Mouse (Mus musculus) retina, adult 2 months (tissue): ENCODE results near the gene Kcng3.

ENCODE experiments used
- DNase-seq: peaks from one replicate; pipeline ENCODE4 v3.0.0-alpha.2; 2012; ENCODE audit warnings: low read depth, low spot score

Kcng3 gene

DNA sequence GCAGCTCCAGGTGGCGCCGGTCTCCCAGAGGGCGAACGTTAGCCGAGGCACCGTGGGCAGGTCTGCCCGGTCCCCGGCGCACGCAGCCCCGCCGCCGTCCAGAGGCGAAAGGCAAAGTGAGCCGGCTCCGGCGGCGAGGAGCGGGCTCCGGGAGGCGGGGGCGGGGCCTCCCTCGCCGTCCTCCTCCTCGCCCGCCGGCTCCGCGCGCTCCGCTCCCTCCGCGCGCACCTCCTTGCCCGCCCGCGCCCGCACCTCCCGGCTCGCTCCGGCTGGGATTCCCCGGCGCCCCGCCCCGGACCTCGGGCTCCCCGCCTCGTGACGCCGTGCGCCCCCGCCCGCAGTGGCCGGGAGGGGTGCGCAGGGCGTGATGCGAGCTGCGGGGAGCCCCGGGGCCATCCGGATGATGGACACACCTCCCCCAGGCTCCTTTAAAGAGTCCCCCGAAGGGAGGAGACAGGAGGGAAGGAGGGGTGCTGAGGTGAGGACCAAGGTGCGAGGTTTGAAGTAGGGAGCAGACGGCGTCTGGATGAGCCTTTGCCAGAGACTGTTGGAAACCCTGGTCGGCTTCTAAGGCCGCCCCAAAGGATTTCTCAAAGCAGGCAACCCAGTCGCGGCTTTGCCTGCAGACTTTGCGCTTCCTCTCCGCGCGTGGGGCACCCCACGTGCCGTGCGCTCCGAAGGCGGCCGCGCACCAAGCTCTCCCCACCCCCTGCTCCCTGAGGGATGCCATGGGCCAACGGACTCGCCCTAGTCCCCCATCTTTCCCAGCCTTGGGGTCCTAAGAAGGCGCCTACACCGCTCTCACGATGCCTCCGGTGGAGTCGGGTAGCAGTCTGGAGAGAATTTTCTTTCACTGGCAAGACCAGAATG lies at the start of gene Kcng3:
TSS of gene Kcng3 (minus strand) at position 113 of the 870 bp plus-strand sequence.
- no peak for DNase-seq

- DNase-seq = no peak
These were observed 45.7 kb upstream of the Kcng3 start for GRCm38 (mm10) chr17:83677370-83677769.

GRCm38 (mm10) chr17:83672685-83673084 lies 41.0 kb upstream of the Kcng3 start:
- DNase-seq = no peak

DNA sequence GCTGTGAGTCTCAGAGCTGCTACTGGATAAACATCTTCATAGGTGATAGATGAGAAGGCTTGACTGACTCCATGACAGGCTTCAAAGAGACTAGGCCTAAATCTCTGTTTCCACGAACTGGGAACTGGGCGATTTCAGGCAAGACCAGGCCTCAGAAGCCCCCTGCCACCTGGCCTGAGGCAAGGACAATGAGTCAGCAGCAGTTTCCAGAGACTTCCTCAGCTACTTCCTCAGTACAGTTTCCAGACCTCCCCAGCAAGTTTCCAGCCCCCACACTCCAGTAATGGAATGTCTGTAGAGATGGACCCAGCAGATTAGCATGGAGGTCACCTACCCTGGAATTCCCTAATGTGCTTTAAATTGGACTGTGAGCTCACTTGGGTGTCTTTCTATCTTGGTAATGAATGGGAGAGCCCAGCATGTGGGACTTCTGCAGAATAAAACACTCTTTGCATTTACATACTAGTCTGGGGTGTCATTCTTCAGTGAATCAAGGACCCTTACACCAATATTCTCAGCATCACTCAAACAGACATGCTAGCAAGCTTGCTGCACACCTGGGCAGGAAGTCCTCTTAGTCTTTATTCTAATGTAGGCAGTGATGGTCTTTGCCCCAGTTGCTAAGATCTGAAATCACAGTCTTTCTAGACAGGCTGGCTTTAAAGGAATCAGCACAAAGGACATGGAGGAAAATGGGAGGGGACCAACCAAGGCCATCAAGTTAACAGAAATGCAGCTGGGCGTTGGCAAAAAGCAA lies 36.4 kb upstream of the Kcng3 start:
- no peak for DNase-seq

GRCm38 (mm10) chr17:83666597-83667287 lies 35.0 kb upstream of the Kcng3 start:
- DNase-seq = no peak

DNA sequence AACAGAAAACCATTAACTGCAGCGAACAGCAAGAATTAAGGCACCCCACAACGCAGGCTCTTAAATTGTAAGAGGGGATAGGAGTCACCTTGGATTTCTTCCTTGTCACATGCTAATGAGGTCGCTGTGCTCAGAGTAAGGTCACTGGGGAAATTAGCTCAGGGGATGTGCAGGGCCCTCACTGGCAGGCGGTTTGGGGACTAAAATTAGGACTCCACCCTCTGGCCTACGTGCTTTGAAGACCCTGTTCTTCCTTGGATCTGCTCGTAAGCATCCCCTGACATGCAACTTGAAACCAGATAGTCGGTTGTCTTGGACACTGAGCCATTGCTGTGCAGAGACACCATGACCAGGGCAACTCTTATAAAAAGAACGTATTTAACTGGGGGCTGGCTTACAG lies 33.1 kb upstream of the Kcng3 start:
- DNase-seq = no peak

- DNase-seq = no peak
These were observed 27.2 kb upstream of the Kcng3 start for GRCm38 (mm10) chr17:83658943-83659342.

DNA sequence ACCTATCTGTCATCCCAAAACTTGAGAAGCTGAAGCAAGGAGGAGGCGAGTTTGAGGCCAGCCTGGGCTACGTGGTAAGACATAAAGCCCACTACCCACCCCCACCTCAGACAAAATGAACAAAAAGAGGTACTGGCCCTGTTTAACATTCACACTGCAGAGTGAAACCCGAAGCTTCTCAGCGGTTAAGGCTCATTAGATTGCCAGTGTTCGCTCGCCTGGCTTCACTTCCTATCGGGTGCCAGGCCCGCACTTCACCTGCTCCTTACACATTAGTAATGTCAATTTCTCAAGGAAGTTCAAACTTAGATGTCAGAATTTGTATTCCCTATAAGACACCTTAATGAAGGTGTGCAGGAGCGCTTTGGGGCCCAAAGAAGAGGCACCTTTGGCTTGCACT lies 25.7 kb upstream of the Kcng3 start:
- DNase-seq = no peak

DNA sequence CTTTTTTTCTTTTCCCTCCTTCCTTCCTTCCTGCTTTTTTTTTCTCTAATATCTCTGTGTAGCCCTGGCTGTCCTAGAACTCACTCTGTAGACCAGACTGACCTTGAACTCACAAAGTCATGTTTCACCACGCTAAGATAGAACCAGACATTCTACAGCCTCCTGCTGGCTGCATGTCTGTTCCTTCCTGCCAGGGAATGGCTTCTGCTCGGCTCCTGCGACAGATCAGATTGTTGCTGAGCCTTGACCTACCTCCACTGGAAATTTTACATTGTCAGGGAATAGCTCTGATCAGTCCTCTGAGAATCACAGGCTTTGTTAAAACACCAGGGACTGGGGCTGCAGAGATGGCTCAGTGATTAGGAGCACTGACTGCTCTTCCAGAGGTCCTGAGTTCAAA lies 24.0 kb upstream of the Kcng3 start:
- no peak for DNase-seq

GRCm38 (mm10) chr17:83654651-83655136 lies 23.0 kb upstream of the Kcng3 start:
- no peak for DNase-seq

DNA sequence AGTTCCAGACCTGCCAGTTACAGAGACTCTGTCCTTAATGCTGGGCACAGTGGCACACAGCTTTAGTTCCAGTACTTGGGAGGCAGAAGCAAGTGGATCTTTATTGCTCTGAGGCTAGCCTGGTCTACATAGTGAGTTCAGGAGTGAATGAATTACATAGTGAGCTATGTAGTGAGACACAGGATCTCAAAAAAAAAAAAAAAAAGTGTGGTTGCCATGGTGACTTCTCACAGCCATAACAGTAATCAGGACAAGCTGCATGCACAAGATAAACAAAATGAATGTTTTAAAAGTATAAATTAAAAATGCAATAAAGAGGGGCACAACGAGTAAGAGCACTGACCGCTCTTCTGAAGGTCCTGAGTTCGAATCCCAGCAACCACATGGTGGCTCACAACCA lies 21.9 kb upstream of the Kcng3 start:
- no peak for DNase-seq

GRCm38 (mm10) chr17:83650932-83651682 lies 19.4 kb upstream of the Kcng3 start:
- no peak for DNase-seq

GRCm38 (mm10) chr17:83649986-83650385 lies 18.3 kb upstream of the Kcng3 start:
- DNase-seq = no peak

GRCm38 (mm10) chr17:83647413-83647812 lies 15.7 kb upstream of the Kcng3 start:
- no peak for DNase-seq

GRCm38 (mm10) chr17:83646425-83647163 lies 14.9 kb upstream of the Kcng3 start:
- no peak for DNase-seq

- DNase-seq = no peak
These were observed 13.6 kb upstream of the Kcng3 start for GRCm38 (mm10) chr17:83645226-83645808.

- no peak for DNase-seq
These were observed 5.7 kb upstream of the Kcng3 start for GRCm38 (mm10) chr17:83637393-83637792.

GRCm38 (mm10) chr17:83636443-83636842 lies 4.7 kb upstream of the Kcng3 start:
- DNase-seq = no peak

DNA sequence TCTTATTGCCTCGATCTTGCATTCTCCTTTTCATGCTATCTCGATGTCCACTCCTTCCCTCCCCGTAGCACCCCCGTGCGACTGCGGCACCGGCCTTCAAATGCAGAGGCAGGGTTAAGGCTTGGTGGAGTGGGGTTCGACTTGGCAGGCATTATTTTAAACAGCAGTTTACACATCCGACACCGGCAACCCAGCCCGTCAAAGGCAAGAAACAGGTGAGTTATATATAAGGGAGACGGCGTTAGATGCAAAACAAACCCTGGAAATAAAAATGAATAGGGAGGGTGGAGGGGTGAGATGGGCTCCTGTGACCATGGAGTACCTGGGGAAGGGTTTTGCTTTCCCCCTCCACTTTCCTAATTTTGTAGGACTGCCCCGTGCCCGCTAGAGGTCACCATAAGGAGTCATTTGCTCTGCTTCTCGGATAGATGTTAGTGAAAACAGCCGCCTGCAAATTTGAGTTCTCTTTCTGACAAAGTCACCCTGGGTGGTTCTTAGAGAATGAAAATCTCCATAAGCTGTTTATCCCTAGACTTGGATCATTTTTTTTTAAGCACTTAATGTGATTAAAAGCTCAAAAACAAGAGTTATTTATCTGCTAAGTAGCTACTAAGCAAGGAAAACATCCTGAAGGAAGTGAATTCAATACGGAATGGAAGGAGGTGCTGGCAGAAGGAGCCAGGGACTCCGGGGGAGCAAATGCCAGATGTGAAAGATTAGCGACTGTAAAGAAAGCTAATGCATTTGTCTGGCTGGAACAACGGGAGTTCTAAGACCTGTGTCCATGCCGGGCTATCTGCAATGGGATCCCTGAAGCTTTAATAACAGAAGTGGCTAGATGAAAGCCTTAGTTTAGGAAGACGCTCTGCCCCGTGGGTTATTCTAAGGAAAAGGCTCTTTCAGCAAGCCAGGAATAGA lies 1.2 kb upstream of the Kcng3 start:
- no peak for DNase-seq
